34 mouse cellular contexts compared by ENCODE assay signal in genomic region chr2:38156001-38156400, GRCm38 (mm10).
"Had no signal": no experiment of that assay in that cellular context is flagged by ENCODE, and none has a peak within 500 bp of the region (broad histone marks: within the 10 kb centered on the region; RNA-seq: fewer than 3 reads in every experiment).

No protein-coding gene starts in this region.

- H3K27ac ChIP-seq: heart, embryonic 13.5 days; heart, embryonic 15.5 days; hindbrain, embryonic 12.5 days; hindbrain, embryonic 13.5 days; hindbrain, embryonic 14.5 days; hindbrain, embryonic 15.5 days; hindbrain, postnatal 0 days; intestine, embryonic 15.5 days; kidney, embryonic 15.5 days; kidney, postnatal 0 days; layer of hippocampus, adult 2 months; left cerebral cortex, adult 2 months had no signal

- H3K4me3 ChIP-seq: heart, embryonic 12.5 days; heart, embryonic 13.5 days; heart, embryonic 15.5 days; hindbrain, embryonic 10.5 days; hindbrain, embryonic 12.5 days; hindbrain, embryonic 13.5 days; hindbrain, embryonic 15.5 days; intestine, embryonic 15.5 days; kidney, embryonic 15.5 days; layer of hippocampus, adult 2 months; left cerebral cortex, adult 2 months had no signal

- H3K9ac ChIP-seq: heart, embryonic 12.5 days; heart, embryonic 13.5 days; heart, embryonic 15.5 days; hindbrain, embryonic 12.5 days; hindbrain, embryonic 13.5 days; hindbrain, embryonic 14.5 days; hindbrain, embryonic 15.5 days; intestine, embryonic 15.5 days; kidney, embryonic 15.5 days had no signal

- H3K4me2 ChIP-seq: heart, embryonic 12.5 days; heart, embryonic 13.5 days; heart, embryonic 15.5 days; hindbrain, embryonic 12.5 days; hindbrain, embryonic 13.5 days; hindbrain, embryonic 14.5 days; hindbrain, embryonic 15.5 days; intestine, embryonic 15.5 days; kidney, embryonic 15.5 days had no signal

- ATAC-seq: hindbrain, embryonic 16.5 days; hindbrain, postnatal 0 days; inflammation-experienced regulatory T-cells, adult 6 months; intestine, embryonic 15.5 days; intestine, embryonic 16.5 days; intestine, postnatal 0 days had no signal

- H3K4me1 ChIP-seq: heart, embryonic 12.5 days; heart, embryonic 13.5 days; heart, embryonic 15.5 days; hindbrain, embryonic 13.5 days; hindbrain, embryonic 15.5 days; intestine, embryonic 15.5 days had no signal

- H3K9me3 ChIP-seq: heart, embryonic 12.5 days; heart, embryonic 13.5 days; heart, embryonic 15.5 days; hindbrain, embryonic 10.5 days; hindbrain, embryonic 12.5 days; hindbrain, embryonic 13.5 days; hindbrain, embryonic 15.5 days; intestine, embryonic 15.5 days; kidney, embryonic 15.5 days had no signal

- H3K27me3 ChIP-seq: heart, embryonic 12.5 days; heart, embryonic 13.5 days; heart, embryonic 15.5 days; hindbrain, embryonic 12.5 days; hindbrain, embryonic 13.5 days; hindbrain, embryonic 15.5 days; intestine, embryonic 15.5 days; kidney, embryonic 15.5 days had no signal

- H3K36me3 ChIP-seq: heart, embryonic 12.5 days; heart, embryonic 13.5 days; heart, embryonic 15.5 days; hindbrain, embryonic 10.5 days; hindbrain, embryonic 12.5 days; hindbrain, embryonic 13.5 days; hindbrain, embryonic 15.5 days; intestine, embryonic 15.5 days; kidney, embryonic 15.5 days had no signal

- DNase-seq: heart, postnatal 10 days; heart, postnatal 14 days; heart, postnatal 36 days; heart, postnatal 4 days; kidney, adult 11 months; kidney, adult 18-20 months; kidney, adult 2 months; kidney, adult 8-10 months; kidney, adult 9 months; kidney, postnatal 10 days; kidney, postnatal 14 days; kidney, postnatal 25 days; kidney, postnatal 36 days; kidney, postnatal 4 days; layer of hippocampus, adult 9-11 months; layer of hippocampus, postnatal 36 days had no signal
